Mouse (Mus musculus) CH12F3 (cell line): ENCODE results near the gene Kctd18.

ENCODE experiments used
- in situ Hi-C: fragments of 300-500 bp; cut with MboI; formaldehyde crosslinking; loops from 2 replicates; pipeline ENCODE4 v1.14.3; 2020; ENCODE audit warnings: low sequenced_read_pairs

Gene Kctd18

DNA sequence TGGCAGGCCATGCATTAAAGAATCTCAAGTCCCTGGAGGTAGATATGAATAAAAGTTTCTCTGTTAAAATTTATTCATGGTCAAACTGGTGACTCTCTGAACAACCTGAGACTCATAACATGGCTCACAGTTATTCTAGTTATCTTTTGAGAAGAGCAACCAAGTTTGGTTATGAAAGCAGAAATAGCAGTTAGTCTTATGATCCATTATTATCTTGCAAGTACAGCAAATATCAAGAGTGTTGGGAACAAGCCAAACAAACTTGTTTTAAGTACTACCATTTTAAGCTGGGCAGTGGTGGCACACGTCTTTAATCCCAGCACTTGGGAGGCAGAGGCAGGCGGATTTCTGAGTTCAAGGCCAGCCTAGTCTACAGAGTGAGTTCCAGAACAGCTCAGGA lies 27.5 kb downstream of the Kctd18 start:
- in situ Hi-C loops, result no loop called here

DNA sequence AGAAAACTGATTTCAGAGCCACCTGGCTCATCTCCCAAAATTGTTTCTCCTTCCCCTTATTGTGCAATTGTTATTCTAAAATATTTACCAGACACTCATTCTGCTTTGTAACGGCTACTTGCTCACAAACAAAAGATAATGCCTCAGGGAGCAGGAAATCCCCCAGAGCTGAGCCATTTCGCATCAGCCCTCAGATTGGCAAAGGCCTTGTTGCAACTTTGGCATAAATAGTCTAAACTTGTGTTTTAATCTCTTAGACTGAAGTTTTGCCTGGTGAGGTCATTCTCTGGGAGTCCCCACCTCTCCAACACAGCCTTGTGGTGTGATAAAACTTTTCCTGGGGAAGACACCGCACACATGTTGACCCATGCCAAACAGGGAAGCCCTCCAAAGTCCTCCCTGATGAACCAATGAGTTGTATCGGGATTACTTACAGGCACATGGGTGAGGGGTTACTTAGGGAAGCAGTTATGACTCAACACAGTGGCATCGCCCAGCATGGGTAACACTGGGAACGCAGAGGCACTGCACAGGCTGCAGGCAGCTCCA lies 29.6 kb downstream of the Kctd18 start:
- in situ Hi-C loops, result no loop called here

DNA sequence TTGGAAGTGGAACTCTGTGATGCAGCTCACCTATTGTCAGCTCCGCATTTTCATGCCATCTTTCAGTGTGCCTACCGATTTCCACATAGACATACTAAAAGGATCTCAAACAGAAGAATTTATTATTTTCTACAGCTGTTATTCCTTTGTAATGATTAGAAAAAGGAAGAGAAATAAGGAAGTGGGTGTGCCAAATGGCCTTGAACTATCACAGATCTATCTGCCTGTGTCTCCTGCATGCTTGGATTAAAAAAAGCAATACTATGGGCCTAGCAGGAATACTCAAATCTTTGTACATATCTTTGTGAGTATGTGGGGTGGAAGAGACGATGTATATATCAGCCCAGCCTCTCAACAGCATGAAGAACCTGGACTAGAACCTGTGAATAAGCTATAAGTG lies 41.9 kb downstream of the Kctd18 start:
- in situ Hi-C loops, result no loop called here

DNA sequence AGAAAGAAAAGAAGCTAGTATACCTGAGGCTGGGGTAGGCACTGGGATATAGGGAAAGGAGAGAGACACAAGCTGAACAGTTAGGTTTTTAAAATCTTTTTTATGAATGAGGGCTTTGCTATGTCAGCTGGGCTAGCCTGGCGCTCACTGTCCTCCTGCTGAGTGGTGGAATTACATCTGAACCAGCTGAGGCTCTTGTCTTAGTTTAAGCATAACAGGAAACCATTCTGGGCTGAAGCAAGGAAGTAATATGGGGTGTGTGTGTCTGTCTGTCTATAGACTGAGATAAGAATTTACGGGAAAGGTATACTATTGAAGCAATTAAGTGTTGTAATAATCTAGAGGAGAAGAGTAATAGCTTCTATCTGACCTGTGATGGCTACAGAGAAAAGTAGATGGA lies 47.2 kb downstream of the Kctd18 start:
- in situ Hi-C loops, result no loop called here

DNA sequence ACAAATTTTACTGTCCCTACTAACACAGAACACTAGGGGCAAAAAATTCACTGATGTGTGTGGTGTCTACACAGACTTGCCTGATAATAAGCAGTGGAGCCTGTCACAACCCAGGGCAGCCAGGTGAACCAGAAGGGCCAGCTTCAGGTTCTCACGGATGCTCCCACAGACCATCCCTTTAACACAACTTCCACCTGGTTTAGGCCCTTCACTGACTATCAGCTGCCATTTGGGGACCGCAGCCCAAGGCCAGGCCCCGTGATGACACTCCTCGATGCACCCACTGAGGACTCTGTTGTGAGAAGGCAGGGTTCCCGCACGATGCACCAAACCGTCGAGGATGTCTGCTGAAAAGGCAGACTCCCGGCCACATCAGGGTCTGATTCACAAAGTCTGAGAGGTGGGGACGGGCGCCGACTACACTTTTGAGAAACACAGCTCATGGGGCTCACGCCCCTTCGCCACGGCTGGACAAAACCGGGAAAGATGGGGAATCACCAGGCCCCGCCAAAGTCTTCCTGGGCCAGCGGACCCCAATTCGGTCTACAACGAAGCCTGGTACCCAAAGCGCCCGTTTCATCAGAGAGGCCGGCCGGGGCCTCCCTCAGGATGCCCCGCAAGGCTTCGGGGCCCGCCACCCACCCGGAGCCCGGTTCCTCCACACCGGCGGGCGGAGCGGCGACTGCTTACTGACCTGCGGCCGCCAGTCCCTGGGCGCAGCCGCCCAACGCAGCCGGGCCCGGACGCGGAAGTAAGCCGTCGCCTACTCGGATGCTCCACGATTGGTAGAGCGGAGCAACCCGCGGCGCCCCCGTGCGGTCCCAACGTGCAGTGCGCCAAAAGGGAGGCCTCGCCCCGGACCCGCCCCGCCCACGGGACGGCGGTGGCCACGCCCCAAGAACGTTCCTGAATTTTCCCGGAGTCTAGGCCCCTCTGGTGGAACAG lies 49.2 kb downstream of the Kctd18 start:
- in situ Hi-C loops, result no loop called here

DNA sequence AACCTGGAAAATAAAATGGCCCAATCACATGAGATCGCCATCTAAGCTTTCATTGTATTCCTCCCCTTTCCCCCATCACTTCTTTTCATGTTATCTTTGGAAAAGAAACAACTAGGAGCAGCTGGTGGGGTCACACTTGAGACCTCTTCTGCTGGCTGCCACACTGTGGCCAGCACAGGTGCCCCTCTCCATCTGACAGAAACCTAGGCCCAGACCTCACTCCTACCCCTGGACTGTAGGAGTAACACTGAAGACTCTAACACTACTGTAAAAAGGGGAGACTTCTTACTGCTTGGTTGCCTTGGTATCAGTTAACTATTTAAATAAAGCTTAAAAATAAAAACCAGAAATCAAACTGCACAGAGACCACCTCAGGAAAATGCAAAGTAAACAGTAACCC lies 63.0 kb downstream of the Kctd18 start:
- in situ Hi-C loops, result loop anchor here (10.0 kb wide), 1 partner anchor 531 kb away; no protein-coding TSS in a partner anchor

DNA sequence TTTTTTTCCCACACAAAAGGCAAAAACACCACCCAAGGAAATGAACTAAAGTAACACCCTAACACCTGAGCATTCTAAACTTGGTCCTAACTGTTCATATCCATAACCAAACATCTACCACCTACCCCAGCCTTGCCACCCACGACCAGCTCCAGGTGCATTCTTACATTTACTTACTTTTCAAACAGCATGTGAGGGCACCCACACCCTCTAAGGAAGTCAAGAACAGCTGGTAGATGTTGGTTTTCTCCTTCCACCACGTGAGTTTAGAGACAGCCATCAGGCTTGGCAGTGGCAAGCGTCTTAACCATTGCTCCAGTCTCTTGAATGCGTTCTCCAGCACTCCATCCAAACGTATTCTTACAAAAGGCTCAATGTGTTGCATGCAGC lies 64.4 kb downstream of the Kctd18 start:
- in situ Hi-C loops, result loop anchor here (10.0 kb wide), 1 partner anchor 530 kb away; no protein-coding TSS in a partner anchor

DNA sequence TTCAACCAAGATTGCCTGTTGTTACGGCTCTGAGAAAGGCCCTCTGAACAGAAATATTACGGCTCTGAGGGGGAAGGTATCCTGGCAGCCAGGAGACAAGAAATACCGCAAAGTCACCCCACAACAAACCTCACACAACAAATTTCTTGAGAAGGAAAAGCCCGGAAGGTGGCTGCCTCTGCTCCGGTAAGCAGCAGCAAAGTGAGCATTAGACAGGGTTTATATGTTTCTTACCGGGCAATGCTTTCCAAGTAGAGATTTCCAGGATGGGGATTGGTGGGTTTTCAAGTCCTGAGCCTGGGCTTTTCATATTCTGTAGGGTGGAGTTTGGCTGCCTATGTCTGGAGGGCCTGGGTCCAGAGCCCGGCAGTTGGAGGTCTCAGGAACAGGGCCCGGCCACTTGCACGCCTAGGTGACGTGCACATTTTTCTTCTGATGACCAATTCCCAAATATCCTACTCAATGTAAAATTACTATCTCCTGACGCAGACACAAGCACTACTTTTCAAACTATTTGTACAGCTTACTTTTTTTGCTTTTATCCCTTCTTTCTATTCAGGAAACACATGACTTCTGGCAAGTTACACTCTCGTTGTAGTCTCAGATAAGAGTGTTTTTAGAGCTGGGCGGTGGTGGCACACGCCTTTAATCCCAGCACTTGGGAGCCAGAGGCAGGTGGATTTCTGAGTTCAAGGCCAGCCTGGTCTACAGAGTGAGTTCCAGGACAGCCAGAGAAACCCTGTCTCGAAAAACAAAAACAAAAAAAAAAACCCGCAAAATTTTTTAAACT lies 65.0 kb downstream of the Kctd18 start:
- in situ Hi-C loops, result loop anchor here (10.0 kb wide), 1 partner anchor 529 kb away; no protein-coding TSS in a partner anchor

DNA sequence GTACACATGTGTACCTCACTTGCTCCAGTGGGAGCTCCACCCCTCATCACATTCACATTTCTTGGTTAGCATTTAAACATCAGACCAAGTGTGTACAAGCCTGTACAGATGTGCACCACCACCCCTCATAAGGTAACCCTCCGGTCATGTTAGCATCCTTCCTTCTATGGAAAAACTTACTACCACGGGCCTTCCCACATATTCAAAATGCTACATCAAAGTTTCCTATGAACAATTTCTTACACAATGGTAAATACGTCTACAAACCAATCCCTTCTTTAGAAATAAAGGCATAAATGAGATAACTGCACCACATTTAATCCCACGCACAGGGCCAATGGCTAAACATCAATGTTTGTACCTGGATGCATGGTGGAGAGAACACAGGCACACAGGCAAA lies 66.2 kb downstream of the Kctd18 start:
- in situ Hi-C loops, result loop anchor here (10.0 kb wide), 1 partner anchor 528 kb away; no protein-coding TSS in a partner anchor

DNA sequence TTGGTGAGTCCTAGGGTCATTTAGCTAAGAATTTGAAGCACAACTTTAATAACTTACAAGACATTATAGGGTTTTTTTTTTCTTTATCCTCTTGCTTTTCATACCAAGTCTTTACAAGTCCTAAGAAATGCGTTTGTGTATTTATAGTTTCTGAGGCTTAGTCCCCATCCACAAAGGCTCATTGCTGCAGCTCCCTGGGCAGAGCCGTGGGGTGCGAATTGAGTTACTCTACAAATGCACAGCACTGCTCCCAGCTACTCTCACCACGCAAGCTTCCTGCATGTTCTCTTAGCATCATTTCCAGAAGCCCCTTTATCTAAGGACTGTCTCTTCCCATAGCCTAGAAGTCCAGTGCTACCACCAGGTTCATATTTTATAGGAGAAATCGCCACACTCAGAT lies 69.0 kb downstream of the Kctd18 start:
- in situ Hi-C loops, result loop anchor here (10.0 kb wide), 1 partner anchor 525 kb away; no protein-coding TSS in a partner anchor

DNA sequence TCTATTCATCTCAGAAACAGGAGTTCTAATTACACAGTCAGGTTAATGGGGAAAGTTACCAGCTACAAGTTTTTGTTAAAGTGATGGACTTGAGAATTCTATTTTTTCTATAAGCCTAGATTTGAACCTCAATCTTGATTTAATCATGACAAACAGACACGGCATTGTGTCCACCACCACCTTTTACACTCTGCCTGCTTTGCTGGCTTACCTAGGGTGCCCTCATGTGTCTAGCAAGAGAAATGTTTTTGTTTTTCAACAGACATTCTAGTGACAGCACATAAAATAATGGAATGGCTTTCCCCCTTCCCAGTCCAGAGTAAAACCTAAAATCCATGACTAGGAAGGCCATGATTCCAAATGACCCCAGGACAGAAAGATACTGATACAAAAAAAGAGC lies 69.6 kb downstream of the Kctd18 start:
- in situ Hi-C loops, result no loop called here

DNA sequence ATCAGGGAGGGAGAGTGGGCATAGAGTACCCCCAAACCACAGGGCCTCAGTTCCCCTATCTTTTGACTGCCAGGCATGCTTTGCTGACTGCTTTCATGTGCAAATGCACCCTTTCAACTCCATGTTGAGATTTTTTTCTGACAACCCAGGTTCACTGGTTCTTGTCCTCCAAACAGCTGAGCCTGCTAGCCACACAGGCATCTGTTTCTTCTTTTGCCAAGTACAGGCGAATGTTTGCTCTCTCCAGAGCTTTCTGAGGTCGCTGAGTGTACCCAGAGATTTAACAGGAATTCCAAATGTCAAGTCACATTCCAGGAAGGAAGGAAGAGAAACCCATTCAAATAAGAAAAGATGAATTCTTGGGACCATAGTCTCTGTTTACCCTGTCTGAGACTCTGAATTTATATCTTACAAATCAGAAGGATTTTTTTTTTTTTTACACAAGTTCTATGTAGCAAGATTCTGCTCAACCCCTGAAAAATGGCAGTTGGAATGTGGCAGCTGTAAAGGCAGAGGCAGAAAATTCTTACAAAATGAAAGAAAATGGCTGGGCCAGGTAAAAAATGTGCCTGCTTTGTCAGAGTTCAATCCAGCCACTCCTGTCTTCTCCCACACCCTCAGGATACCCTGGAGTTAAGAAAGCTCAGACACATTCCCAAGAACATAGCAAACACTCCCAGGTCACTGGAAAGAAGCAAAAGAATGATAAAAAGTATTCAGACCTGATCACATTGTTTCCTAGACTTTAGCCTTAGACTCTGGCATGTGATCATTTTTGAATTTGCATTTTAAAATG lies 71.0 kb downstream of the Kctd18 start:
- in situ Hi-C loops, result no loop called here

DNA sequence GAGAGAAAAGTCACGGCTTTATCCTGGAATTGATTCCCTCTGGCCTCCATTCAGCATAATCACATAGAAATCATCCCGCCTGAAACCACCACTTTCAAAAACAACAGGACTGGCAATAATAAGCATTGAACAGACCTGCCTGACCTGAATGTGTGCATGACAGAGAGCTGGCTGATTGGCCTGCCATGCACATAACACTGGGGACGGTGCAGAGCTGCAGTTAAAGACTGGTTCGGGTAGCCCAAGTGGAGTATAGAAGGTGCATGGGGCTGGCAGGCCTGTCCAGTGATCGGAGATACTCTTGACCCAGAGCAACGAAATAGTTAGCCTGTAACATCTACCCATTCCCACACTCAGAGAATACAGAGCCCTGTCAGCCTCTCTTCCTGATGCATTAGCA lies 76.5 kb downstream of the Kctd18 start:
- in situ Hi-C loops, result no loop called here

DNA sequence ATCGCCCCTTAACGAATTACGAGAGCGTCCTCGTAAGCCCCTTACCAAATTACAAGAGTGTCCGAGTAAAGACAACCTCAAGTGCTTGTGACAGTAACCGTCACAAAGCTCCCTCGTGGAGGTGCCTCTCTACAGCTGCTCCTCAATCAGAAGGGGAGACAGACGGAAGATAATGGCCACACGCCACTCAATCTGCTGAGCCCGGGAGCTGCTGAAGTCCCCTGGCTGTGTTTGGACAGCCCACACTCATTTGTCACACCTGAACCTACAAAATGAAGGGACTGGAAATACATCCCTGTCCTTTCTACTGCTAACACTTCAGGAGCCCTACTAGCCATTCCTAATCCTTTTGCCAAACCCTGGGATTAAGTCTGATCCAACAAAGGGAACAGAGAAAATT lies 77.0 kb downstream of the Kctd18 start:
- in situ Hi-C loops, result no loop called here

DNA sequence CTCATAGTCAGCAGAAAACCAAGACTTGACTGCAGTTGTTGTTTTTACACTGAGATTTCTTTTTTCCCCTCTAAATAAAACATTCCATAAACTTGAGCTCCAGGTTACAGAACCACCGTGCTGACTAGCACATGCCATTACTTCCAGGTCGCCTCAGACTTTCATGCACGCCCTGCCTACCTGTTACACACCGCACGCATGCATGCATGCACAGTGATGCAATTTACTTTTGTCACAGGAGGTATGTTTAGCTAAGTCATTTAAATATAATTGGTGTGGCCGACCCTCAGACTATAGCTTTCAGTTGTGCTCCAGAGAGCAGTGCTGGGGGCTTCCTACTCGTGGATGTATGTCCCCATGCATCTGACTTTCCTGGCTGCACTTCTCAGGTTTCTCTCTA lies 77.7 kb downstream of the Kctd18 start:
- in situ Hi-C loops, result no loop called here

DNA sequence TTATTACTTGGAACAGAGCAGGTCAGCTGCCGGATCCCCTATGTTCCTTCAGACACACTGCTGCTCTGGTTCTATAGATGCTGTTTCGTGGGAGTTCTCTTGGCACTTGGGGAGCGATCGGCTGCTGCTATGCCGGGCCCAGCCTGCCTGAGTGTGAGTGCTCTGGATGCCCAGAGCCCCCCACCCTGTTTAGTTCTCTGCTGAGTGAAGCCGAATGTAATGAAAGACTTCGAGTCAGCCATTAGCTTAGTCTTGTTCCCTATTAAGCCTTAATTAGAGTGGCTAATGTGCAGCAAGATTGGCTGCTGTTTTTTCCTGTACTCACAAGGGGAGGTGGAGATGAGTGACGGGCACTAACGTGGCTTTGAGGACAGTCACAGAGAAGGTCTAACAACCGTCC lies 78.1 kb downstream of the Kctd18 start:
- in situ Hi-C loops, result no loop called here

DNA sequence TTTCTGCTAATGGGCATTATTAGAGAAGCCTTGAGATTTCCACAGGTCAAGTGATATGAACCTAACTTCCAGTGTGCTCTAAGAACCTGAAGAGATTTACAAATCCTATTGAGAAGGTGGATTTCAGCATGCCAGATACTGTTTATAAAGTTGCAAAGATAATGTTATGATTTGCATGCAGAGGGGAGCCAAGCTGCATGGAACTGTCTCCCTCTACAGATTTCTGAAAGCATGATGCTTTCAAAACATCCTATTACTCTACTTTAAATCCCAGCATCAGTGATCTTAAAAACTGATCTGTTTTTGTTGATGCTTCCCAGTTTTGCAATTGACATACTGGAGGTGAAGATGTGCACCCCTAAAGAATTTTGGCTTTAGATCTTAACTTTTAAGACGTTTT lies 84.5 kb downstream of the Kctd18 start:
- in situ Hi-C loops, result no loop called here

DNA sequence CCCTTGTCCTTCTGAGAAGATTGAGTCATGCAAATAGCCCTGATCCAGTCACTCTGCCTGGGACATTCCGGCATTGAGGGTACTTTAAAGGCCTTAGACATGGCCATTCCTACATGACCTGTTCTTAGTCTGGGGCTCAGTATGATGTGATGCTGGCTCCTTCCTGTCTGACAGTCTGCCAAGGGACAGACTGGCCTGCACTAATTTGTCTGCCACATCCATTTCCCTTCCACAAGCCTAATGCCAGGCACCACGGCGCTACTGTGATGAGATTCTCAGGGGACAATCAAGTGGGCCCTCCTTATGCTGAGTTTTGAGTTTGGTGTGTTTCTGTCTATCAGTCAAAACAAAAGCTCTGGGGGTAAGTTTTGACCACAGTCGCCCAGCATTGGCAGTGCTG lies 100.2 kb downstream of the Kctd18 start:
- in situ Hi-C loops, result no loop called here

DNA sequence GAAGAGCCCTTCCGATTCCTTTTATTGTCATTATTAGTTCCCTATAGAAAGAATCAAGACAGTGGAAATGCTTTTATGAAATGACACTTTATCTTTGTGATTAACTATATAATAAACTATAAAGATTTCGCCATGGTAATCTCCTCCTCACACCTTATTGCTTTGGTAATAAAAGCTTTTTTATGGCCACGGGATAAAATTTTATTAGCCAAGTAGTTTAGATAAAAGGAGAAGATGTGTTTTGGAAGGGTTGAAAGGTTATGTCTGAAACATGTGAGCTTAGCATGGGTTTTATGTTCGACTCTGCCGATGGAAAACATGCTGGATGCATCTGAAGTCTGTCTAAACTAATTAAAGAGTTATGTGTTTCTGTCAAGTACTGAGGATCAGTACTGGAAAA lies 101.4 kb downstream of the Kctd18 start:
- in situ Hi-C loops, result no loop called here

DNA sequence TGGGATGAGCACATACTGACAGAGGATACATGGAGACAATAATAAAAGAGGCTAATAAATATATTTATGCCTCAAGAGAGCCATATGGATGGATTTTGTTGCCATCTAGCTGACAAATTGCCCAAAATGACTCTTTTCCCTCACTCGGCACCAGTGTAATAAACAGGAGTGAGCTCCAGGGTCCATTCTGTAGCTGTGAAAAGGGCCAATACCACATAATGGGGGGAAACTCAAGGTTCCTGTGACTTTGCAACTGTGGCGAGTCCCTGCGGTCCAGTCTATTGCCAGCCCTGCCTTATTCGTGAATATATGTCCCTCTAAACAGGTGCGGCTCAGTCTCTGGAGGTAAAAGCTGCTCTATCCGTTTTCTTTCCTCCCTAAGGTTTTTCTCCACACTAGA lies 107.2 kb downstream of the Kctd18 start:
- in situ Hi-C loops, result no loop called here

DNA sequence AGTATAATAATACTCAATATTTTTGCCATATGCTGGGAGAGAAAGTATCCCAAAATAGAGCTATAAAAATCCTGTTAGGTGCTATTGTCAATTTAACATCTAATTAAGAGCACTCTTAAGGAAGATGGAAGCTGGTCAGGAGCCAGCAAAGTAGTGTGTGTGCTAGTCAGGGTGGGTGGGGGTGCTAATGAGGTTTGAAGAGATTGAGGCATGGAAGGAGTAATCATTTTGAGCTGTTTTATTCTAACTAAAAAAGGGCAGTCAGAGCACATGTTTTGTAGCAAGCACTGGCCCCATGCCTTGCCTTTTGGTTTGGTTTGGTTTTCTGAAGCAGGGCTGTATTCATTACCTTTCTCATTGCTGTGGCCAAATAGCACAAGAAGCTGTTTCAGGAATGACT lies 112.4 kb downstream of the Kctd18 start:
- in situ Hi-C loops, result no loop called here
